Mouse (Mus musculus): ENCODE data around the gene Scn4a.

Scn4a gene

GRCm38 (mm10) chr11:106271794-106272643 is 81.1 kb downstream of the Scn4a start:
- peak; percentile 51 for DNase-seq (ENCODE audit: low spot score)

- peak; percentile 20 for DNase-seq (ENCODE audit: low spot score)
Measured at GRCm38 (mm10) chr11:106271131-106271793, 81.8 kb downstream of the Scn4a start.

- DNase-seq (ENCODE audit: low spot score): peak; percentile 48
Measured at GRCm38 (mm10) chr11:106269060-106269431, 84.0 kb downstream of the Scn4a start.

Measured in MN1 (cell line).